Mouse (Mus musculus) heart, adult 2 months (tissue): ENCODE results near the gene Cspg4. TPM values are rescaled to one million over a fixed set of nuclear protein-coding genes. Genes with fewer than 3 reads are reported as not detected.
A peak's percentile ranks its signal among the peaks of the same experiment; 100 is the strongest.

ENCODE experiments used
- DNase-seq, 2 experiments: peaks; one replicate each; pipeline ENCODE4 v3.0.0; 2021
- H3K27ac ChIP-seq: fragments of 200-600 bp; 2 replicates; pipeline ENCODE4 v1.8.1; 2022
- H3K27me3 ChIP-seq: fragments of 200-500 bp; 2 replicates; pipeline ENCODE4 v1.6.1; 2012; ENCODE audit warnings: mild to moderate bottlenecking, low read length, inconsistent platforms, mixed read lengths; ENCODE audit not compliant: control insufficient read depth, insufficient read depth
- H3K36me3 ChIP-seq: fragments of 200-500 bp; 2 replicates; pipeline ENCODE4 v1.6.1; 2012; ENCODE audit warnings: low read length, inconsistent platforms; ENCODE audit not compliant: control insufficient read depth, insufficient read depth
- H3K4me1 ChIP-seq: fragments of 200-500 bp; 2 replicates; pipeline ENCODE4 v1.6.1; 2011; ENCODE audit warnings: low read length; ENCODE audit not compliant: control insufficient read depth, insufficient read depth
- H3K4me3 ChIP-seq: fragments of 200-600 bp; 2 replicates; pipeline ENCODE4 v1.8.1; 2022
- H3K79me2 ChIP-seq: fragments of 200-500 bp; replicated peaks from 2 replicates; pipeline ENCODE4 v1.6.1; 2012; ENCODE audit warnings: mild to moderate bottlenecking, inconsistent platforms, low read length, moderate library complexity, mixed read lengths; ENCODE audit not compliant: control insufficient read depth, insufficient read depth
- H3K9ac ChIP-seq: fragments of 200-500 bp; 2 replicates; pipeline ENCODE4 v1.6.1; 2012; ENCODE audit warnings: low read depth, mild to moderate bottlenecking, control low read depth, inconsistent platforms, low read length, mixed read lengths
- CTCF ChIP-seq: fragments of 200-600 bp; IDR thresholded peaks from 2 replicates; pipeline ENCODE4 v1.8.1; 2022; ENCODE audit warnings: antibody characterized with exemption, mild to moderate bottlenecking, moderate library complexity
- EP300 ChIP-seq: fragments of 200-500 bp; IDR thresholded peaks from 2 replicates; pipeline ENCODE4 v1.6.1; 2011; ENCODE audit warnings: low read depth, low read length, control low read depth; ENCODE audit not compliant: insufficient read depth
- POLR2A ChIP-seq: fragments of 200-500 bp; IDR thresholded peaks from 2 replicates; pipeline ENCODE4 v1.6.1; 2011; ENCODE audit warnings: mild to moderate bottlenecking, low read depth, low read length, control low read depth; ENCODE audit not compliant: insufficient read depth
- WGBS: fragments of 180-500 bp; shearing (Covaris S2); methylation state at CpG from one replicate; pipeline ENCODE4 v1.1.7; 2018; 5-methylcytosine and 5-hydroxymethylcytosine counted together
- intact Hi-C: fragments of 180-260 bp; cut with DNase I; formaldehyde crosslinking; loops from one replicate; pipeline ENCODE4 v1.15.1; 2025
- polyA plus RNA-seq: library from polyadenylated mRNA; depleted of rRNA; stranded (reverse); fragments of >200 nt; gene quantifications from 2 replicates; pipeline ENCODE4 v1.2.3, GENCODE M21; 2012
- total RNA-seq, 2 experiments: library from RNA; stranded (reverse); gene quantifications; 2 replicates each; pipeline ENCODE4 v1.2.3; 2021

The Cspg4 gene
- total and polyA plus RNA-seq, 3 experiments = 12.7 to 15.7 (median 13.7) TPM

GRCm38 (mm10) chr9:56882818-56883217 lies 18.0 kb downstream of the Cspg4 start:
- TF ChIP-seq CTCF = no peak
- no peak for TF ChIP-seq POLR2A
- 0 out of 2 replicates have a peak, but pooled peaks have one; percentile 25 for TF ChIP-seq EP300
- Histone ChIP-seq H3K27me3 (no peaks in the 10 kb centered on the region; the same call in 1 of the 2 replicates), H3K4me1 (peaks cover 10% of the 10 kb centered on the region), H3K36me3 (no peaks in the 10 kb centered on the region), H3K9ac (no peak overlapping the region), H3K27ac (peak overlapping the region; percentile 55), H3K4me3 (no peak overlapping the region), H3K79me2 (no peaks in the 10 kb centered on the region)
- WGBS = 33% methylated on average over 12 of the region's 12 CpGs
- peak; percentile 68 to 80 for DNase-seq
- intact Hi-C loops = no loop called here

GRCm38 (mm10) chr9:56883470-56883869 lies 18.6 kb downstream of the Cspg4 start:
- no peaks in the 10 kb centered on the region for H3K36me3 ChIP-seq
- WGBS = 74% methylated on average over 7 of the region's 7 CpGs

GRCm38 (mm10) chr9:56884328-56884727 lies 19.5 kb downstream of the Cspg4 start:
- WGBS = 89% methylated on average over 4 of the region's 4 CpGs
- H3K4me3 ChIP-seq = no peak overlapping the region
- no peaks in the 10 kb centered on the region for H3K79me2 ChIP-seq
- no peaks in the 10 kb centered on the region for H3K36me3 ChIP-seq
- TF ChIP-seq EP300 (no peak), CTCF (no peak), POLR2A (no peak)
- H3K4me1 ChIP-seq = peaks cover 10% of the 10 kb centered on the region
- no peaks in the 10 kb centered on the region; the same call in 1 of the 2 replicates for H3K27me3 ChIP-seq
- no peak overlapping the region for H3K9ac ChIP-seq
- no peak overlapping the region for H3K27ac ChIP-seq
- no peak for DNase-seq
- intact Hi-C loops = no loop called here

More at GRCm38 (mm10) chr9:56883470-56883869, 18.6 kb downstream of the Cspg4 start:
- Histone ChIP-seq H3K27me3 (no peaks in the 10 kb centered on the region; the same call in 1 of the 2 replicates), H3K9ac (no peak overlapping the region), H3K4me1 (peaks cover 10% of the 10 kb centered on the region), H3K27ac (peak overlapping the region; percentile 20; the same call in 1 of the 2 replicates), H3K79me2 (no peaks in the 10 kb centered on the region), H3K4me3 (no peak overlapping the region)
- no peak for DNase-seq
- TF ChIP-seq EP300 (no peak), CTCF (no peak), POLR2A (no peak)
- intact Hi-C loops = no loop called here

- H3K79me2 ChIP-seq = no peaks in the 10 kb centered on the region
- no peaks in the 10 kb centered on the region for H3K36me3 ChIP-seq
- H3K4me1 ChIP-seq = peaks cover 12% of the 10 kb centered on the region
- no peak overlapping the region for H3K27ac ChIP-seq
- peak; percentile 54 for TF ChIP-seq CTCF
- no peak for TF ChIP-seq POLR2A
- TF ChIP-seq EP300 = no peak
- intact Hi-C loops = no loop called here
- H3K4me3 ChIP-seq = no peak overlapping the region
- peaks cover 2% of the 10 kb centered on the region for H3K27me3 ChIP-seq
- 66% methylated on average over 13 of the region's 13 CpGs for WGBS
- H3K9ac ChIP-seq = no peak overlapping the region
- DNase-seq = no peak
Measured at GRCm38 (mm10) chr9:56886113-56886512, 21.3 kb downstream of the Cspg4 start.

GRCm38 (mm10) chr9:56886601-56887000 lies 21.8 kb downstream of the Cspg4 start:
- TF ChIP-seq CTCF = no peak
- no peak for TF ChIP-seq EP300
- TF ChIP-seq POLR2A = no peak
- H3K36me3 ChIP-seq = no peaks in the 10 kb centered on the region
- H3K4me3 ChIP-seq = no peak overlapping the region
- whole genome bisulfite sequencing = 89% methylated on average over 15 of the region's 15 CpGs
- H3K4me1 ChIP-seq = peaks cover 12% of the 10 kb centered on the region
- H3K79me2 ChIP-seq = no peaks in the 10 kb centered on the region
- peaks cover 2% of the 10 kb centered on the region for H3K27me3 ChIP-seq
- H3K9ac ChIP-seq = no peak overlapping the region
- intact Hi-C loops = no loop called here
- H3K27ac ChIP-seq = no peak overlapping the region
- DNase-seq = no peak

GRCm38 (mm10) chr9:56887581-56887980 lies 22.7 kb downstream of the Cspg4 start:
- no peak overlapping the region for H3K9ac ChIP-seq
- H3K4me3 ChIP-seq = no peak overlapping the region
- H3K4me1 ChIP-seq = peaks cover 6% of the 10 kb centered on the region
- no peak overlapping the region for H3K27ac ChIP-seq
- H3K27me3 ChIP-seq = peaks cover 2% of the 10 kb centered on the region
- no peaks in the 10 kb centered on the region for H3K36me3 ChIP-seq
- no peaks in the 10 kb centered on the region for H3K79me2 ChIP-seq
- intact Hi-C loops = no loop called here
- TF ChIP-seq CTCF (no peak), EP300 (no peak), POLR2A (no peak)
- WGBS = 84% methylated on average over 16 of the region's 16 CpGs
- DNase-seq = no peak
